Mouse (Mus musculus) inflammation-experienced regulatory T-cells, adult 6 months (primary cell): ENCODE measurements around the gene Gm26741. TPM values are rescaled to one million over a fixed set of nuclear protein-coding genes. Genes with fewer than 3 reads are reported as not detected.

Experiments used
- ATAC-seq: one replicate; pipeline ENCODE4 v1.8.0; 2017
- polyA plus RNA-seq, 3 experiments: library from polyadenylated mRNA; unstranded; fragments of 100-300 nt; shearing (Covaris generic); gene quantifications; one replicate each; pipeline ENCODE4 v1.2.1; 2017

Gm26741 gene
- polyA plus RNA-seq, 3 experiments from 2014 or later = not detected

GRCm38 (mm10) chr10:52389438-52389837 is 30.9 kb downstream of the Gm26741 start:
- no peak for ATAC-seq

DNA sequence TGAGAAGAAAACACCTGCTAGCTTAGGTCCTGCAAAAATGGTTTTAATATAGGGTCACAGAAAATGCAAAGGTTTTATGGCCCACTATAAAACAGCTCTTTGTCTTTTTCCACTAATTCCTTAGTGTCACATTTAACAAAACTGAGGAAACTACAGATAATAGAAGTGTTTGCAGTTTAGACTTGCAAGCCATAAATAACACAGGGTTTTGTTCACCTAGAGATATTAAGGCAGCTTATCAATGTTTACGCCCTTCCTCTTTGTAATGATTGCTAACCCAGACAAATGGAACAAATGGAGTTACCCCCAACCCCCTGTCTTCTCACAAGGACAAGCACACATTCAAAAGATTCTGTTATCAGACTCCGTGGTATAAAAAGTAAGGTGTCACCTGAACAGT is 32.6 kb downstream of the Gm26741 start:
- ATAC-seq = no peak

GRCm38 (mm10) chr10:52396647-52397046 is 38.1 kb downstream of the Gm26741 start:
- no peak for ATAC-seq

- no peak for ATAC-seq
Measured at GRCm38 (mm10) chr10:52398715-52399114, 40.1 kb downstream of the Gm26741 start.

- no peak for ATAC-seq
Measured at GRCm38 (mm10) chr10:52399722-52400121, 41.2 kb downstream of the Gm26741 start.

DNA sequence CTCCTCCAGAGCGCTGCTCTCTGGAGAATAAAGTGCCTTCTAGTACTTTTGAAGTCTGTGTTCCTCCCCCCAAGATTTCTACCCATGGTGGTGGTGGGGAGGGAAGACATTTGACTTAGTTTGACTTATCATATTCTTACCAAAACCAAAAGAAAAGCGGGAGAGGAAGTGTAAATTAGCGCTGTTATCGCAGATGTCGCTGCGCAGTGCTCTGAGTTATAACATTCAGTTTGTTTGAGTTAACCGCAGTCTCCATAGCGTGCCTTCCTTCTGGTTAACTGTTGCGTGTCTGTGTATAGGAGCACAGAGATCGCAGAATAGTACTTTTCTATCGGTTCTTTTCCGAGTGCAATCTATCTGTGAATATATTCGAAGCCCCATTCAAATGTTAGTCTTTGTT is 46.6 kb downstream of the Gm26741 start:
- ATAC-seq = no peak

DNA sequence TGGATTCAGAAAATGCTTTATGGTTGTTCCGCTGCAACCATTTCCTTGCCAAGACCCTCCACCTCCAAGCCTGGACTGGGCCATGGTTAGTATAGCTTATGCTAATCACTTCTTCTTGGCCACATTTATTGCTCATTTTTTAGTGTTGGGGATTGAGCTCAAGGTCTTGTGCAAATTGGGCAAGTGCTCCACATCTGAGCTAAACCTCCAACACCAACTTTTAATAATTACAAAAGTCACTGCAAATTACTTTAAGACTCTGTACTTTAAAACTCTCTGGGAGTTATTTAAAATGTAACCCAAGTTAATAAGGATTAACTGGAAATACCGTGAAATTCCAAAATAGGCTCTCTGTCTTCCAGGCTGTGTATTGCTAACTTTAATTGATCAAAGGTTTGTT is 49.0 kb downstream of the Gm26741 start:
- no peak for ATAC-seq

Other genes with a start within 250 kb of the Gm26741 start
- gene Ros1, start 163.5 kb upstream of the Gm26741 start, polyA plus RNA-seq = not detected
- gene Dcbld1, start 125.1 kb upstream of the Gm26741 start, polyA plus RNA-seq = under 1 TPM in 1 of 3 experiments, not detected in 2; 0.17 TPM
- 1 to 10 TPM; 5.5 to 8.1 (median 6.0) TPM for gene Gopc, start 23.4 kb downstream of the Gm26741 start, polyA plus RNA-seq
- not detected for gene Nepn, start 30.2 kb downstream of the Gm26741 start, polyA plus RNA-seq
- 1 to 10 TPM; 7.5 to 8.2 (median 7.7) TPM for gene Nus1, start 58.8 kb downstream of the Gm26741 start, polyA plus RNA-seq